Mouse (Mus musculus) olfactory bulb, adult 2 months (tissue): ENCODE results near the gene Flt1.

Experiments
- CTCF ChIP-seq: fragments of 200-500 bp; IDR thresholded peaks from 2 replicates; pipeline ENCODE4 v1.5.1; 2012; ENCODE audit warnings: low read depth, mild to moderate bottlenecking, low read length, moderate library complexity; ENCODE audit not compliant: insufficient read depth
- POLR2A ChIP-seq: fragments of 200-500 bp; IDR thresholded peaks from 2 replicates; pipeline ENCODE4 v1.6.1; 2012; ENCODE audit warnings: mild to moderate bottlenecking, low read depth, low read length, moderate library complexity; ENCODE audit not compliant: insufficient read depth

GRCm38 (mm10) chr5:147545731-147546241, 180.0 kb downstream of the Flt1 start:
- TF ChIP-seq POLR2A (no peak), CTCF (0 out of 2 replicates have a peak, but pooled peaks have one; percentile 17)
